Mouse (Mus musculus) large intestine, adult 2 months (tissue): ENCODE data around the gene Gm29110. TPM values are rescaled to one million over a fixed set of nuclear protein-coding genes. Genes with fewer than 3 reads are reported as not detected.
"Not testable (repeated sequence)": the region's sequence is repeated elsewhere in the genome, so short reads cannot be mapped to it uniquely, and the experiment has no call there.

Source experiments
- DNase-seq: peaks from one replicate; pipeline ENCODE4 v3.0.0-alpha.2; 2012; ENCODE audit warnings: low read depth, low spot score
- WGBS: fragments of 180-500 bp; shearing (Covaris S2); methylation state at CpG from one replicate; pipeline ENCODE4 v1.1.7; 2018; 5-methylcytosine and 5-hydroxymethylcytosine counted together
- polyA plus RNA-seq: library from polyadenylated mRNA; depleted of rRNA; stranded (reverse); fragments of >200 nt; gene quantifications from 2 replicates; pipeline ENCODE4 v1.2.3, GENCODE M21; 2012; rRNA removed

The Gm29110 gene
- not detected in 2 replicates for polyA plus RNA-seq

DNA sequence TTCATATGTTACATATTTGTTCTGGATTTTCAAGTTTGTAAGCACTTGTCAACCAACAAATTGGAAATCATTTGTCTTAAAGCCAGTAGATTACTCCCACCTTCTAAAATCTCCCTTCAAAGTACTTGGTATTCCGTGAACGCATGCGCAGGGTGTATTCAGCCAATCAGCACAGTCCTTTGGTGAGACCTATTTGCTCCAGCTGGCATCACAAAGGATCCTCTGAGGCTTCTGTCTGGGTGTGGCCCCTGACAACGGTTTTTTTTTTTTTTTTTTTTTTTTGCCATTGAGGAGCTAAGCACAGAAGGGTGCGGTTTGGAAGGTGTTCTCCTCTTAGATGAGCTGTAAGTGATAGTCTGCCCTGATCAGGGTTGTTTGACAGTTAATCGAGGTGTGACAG, at the start of gene Gm29110:
Gene Gm29110, plus strand, starts transcription at position 301 of the 400 bp plus-strand sequence.
- WGBS: 53% methylated on average over 2 of the region's 6 CpGs

More for the DNA sequence above, at the start of gene Gm29110:
- not testable (repeated sequence) for DNase-seq

Other genes with a start within 250 kb of the Gm29110 start
- not detected in 2 replicates for gene Gm21913, start 153.4 kb downstream of the Gm29110 start, polyA plus RNA-seq